Mouse (Mus musculus) hindbrain, embryonic 13.5 days (tissue): ENCODE measurements around the gene Plxna2. TPM values are rescaled to one million over a fixed set of nuclear protein-coding genes. Genes with fewer than 3 reads are reported as not detected.

Source experiments
- ATAC-seq: fragments of 200-750 bp; cut with Nextera tagmentation; 2 replicates; pipeline ENCODE4 v1.8.0; 2017; ENCODE audit warnings: moderate TSS enrichment; ENCODE audit not compliant: low FRiP score
- H3K27ac ChIP-seq: fragments of 300-500 bp; sonication (generic); 2 replicates; pipeline ENCODE4 v1.5.1; 2015; ENCODE audit warnings: inconsistent platforms, mild to moderate bottlenecking, moderate library complexity
- H3K27me3 ChIP-seq: fragments of 300-500 bp; sonication (generic); 2 replicates; pipeline ENCODE4 v1.6.1; 2015; ENCODE audit warnings: mild to moderate bottlenecking, inconsistent platforms
- H3K36me3 ChIP-seq: fragments of 300-500 bp; sonication (generic); 2 replicates; pipeline ENCODE4 v1.6.1; 2015; ENCODE audit warnings: mild to moderate bottlenecking, inconsistent platforms
- H3K4me1 ChIP-seq: fragments of 300-500 bp; sonication (generic); replicated peaks from 2 replicates; pipeline ENCODE4 v1.6.1; 2015; ENCODE audit warnings: inconsistent platforms
- H3K4me2 ChIP-seq: fragments of 300-500 bp; sonication (generic); 2 replicates; pipeline ENCODE4 v1.6.1; 2015; ENCODE audit warnings: inconsistent platforms, mild to moderate bottlenecking, moderate library complexity
- H3K4me3 ChIP-seq: fragments of 300-500 bp; sonication (generic); 2 replicates; pipeline ENCODE4 v1.5.1; 2015; ENCODE audit warnings: mild to moderate bottlenecking, inconsistent platforms
- H3K9ac ChIP-seq: fragments of 300-500 bp; sonication (generic); 2 replicates; pipeline ENCODE4 v1.6.1; 2015; ENCODE audit warnings: mild to moderate bottlenecking, inconsistent platforms
- H3K9me3 ChIP-seq: fragments of 300-500 bp; sonication (generic); 2 replicates; pipeline ENCODE4 v1.6.1; 2016; ENCODE audit warnings: inconsistent platforms
- WGBS: fragments of 180-500 bp; shearing (Covaris S2); methylation state at CpG from one replicate; pipeline ENCODE4 v1.1.7; 2015; 5-methylcytosine and 5-hydroxymethylcytosine counted together
- polyA plus RNA-seq: library from polyadenylated mRNA; unstranded; fragments of >200 nt; fragmentation: Nextera tagmentation; extraction: Ambion mirVana; gene quantifications from 2 replicates; pipeline ENCODE4 v1.2.1, GENCODE M21; 2015

The Plxna2 gene
- 36.1 and 36.5 TPM in 2 replicates for polyA plus RNA-seq

- Histone ChIP-seq H3K4me2 (peak within 1 kb of the TSS; percentile 63), H3K9ac (peak within 1 kb of the TSS; percentile 97; the same call in 1 of the 2 replicates), H3K4me1 (peaks cover 42% of the 10 kb centered on the region), H3K27me3 (no peaks in the 10 kb centered on the region), H3K27ac (peak within 1 kb of the TSS; percentile 97), H3K36me3 (no peaks in the 10 kb centered on the region), H3K4me3 (peak within 1 kb of the TSS; percentile 96), H3K9me3 (no peaks in the 10 kb centered on the region)
- 91% methylated on average over 2 of the region's 2 CpGs for WGBS
- no peak for ATAC-seq
These were observed at the start of gene Plxna2 for GRCm38 (mm10) chr1:194617918-194618317. Plxna2 (plus strand) TSS chr1:194618218.

GRCm38 (mm10) chr1:194573870-194574269, 44.1 kb upstream of the Plxna2 start:
- ATAC-seq, result no peak

GRCm38 (mm10) chr1:194578270-194578669, 39.7 kb upstream of the Plxna2 start:
- 81% methylated on average over 3 of the region's 3 CpGs for WGBS
- Histone ChIP-seq H3K9me3 (no peaks in the 10 kb centered on the region), H3K4me3 (no peak overlapping the region), H3K4me1 (0 out of 2 replicates have a peak, but pooled peaks cover 2% of the 10 kb centered on the region), H3K27ac (no peak overlapping the region), H3K4me2 (no peak overlapping the region), H3K9ac (no peak overlapping the region), H3K36me3 (no peaks in the 10 kb centered on the region), H3K27me3 (no peaks in the 10 kb centered on the region)
- no peak for ATAC-seq

More at GRCm38 (mm10) chr1:194573870-194574269, 44.1 kb upstream of the Plxna2 start:
- H3K36me3 ChIP-seq, result no peaks in the 10 kb centered on the region
- H3K4me1 ChIP-seq, result no peaks in the 10 kb centered on the region
- H3K27ac ChIP-seq, result no peak overlapping the region
- H3K4me3 ChIP-seq, result no peak overlapping the region
- H3K9ac ChIP-seq, result no peak overlapping the region
- no peak overlapping the region for H3K4me2 ChIP-seq
- no peaks in the 10 kb centered on the region for H3K27me3 ChIP-seq
- 76% methylated on average over 3 of the region's 3 CpGs for WGBS
- H3K9me3 ChIP-seq, result no peaks in the 10 kb centered on the region

GRCm38 (mm10) chr1:194580539-194580938, 37.5 kb upstream of the Plxna2 start:
- Histone ChIP-seq H3K36me3 (no peaks in the 10 kb centered on the region), H3K9ac (no peak overlapping the region), H3K27me3 (no peaks in the 10 kb centered on the region), H3K4me1 (0 out of 2 replicates have a peak, but pooled peaks cover 2% of the 10 kb centered on the region), H3K27ac (no peak overlapping the region), H3K4me3 (no peak overlapping the region), H3K4me2 (no peak overlapping the region), H3K9me3 (no peaks in the 10 kb centered on the region)
- ATAC-seq, result no peak

GRCm38 (mm10) chr1:194586670-194587069, 31.3 kb upstream of the Plxna2 start:
- ATAC-seq, result no peak
- H3K4me1 ChIP-seq, result peaks cover 26% of the 10 kb centered on the region
- no peak overlapping the region for H3K9ac ChIP-seq
- H3K27ac ChIP-seq, result no peak overlapping the region
- no peaks in the 10 kb centered on the region for H3K27me3 ChIP-seq
- no peaks in the 10 kb centered on the region for H3K36me3 ChIP-seq
- H3K4me2 ChIP-seq, result no peak overlapping the region
- 63% methylated on average over 1 of the region's 1 CpGs for WGBS
- H3K9me3 ChIP-seq, result no peaks in the 10 kb centered on the region
- no peak overlapping the region for H3K4me3 ChIP-seq

GRCm38 (mm10) chr1:194587532-194587931, 30.5 kb upstream of the Plxna2 start:
- H3K9me3 ChIP-seq, result no peaks in the 10 kb centered on the region
- no peak overlapping the region for H3K4me2 ChIP-seq
- peaks cover 26% of the 10 kb centered on the region for H3K4me1 ChIP-seq
- H3K27ac ChIP-seq, result 0 out of 2 replicates have a peak overlapping the region, but pooled peaks have one; percentile 0
- peak; percentile 67; the same call in 1 of the 2 replicates for ATAC-seq
- H3K9ac ChIP-seq, result no peak overlapping the region
- no peak overlapping the region for H3K4me3 ChIP-seq
- no peaks in the 10 kb centered on the region for H3K27me3 ChIP-seq
- H3K36me3 ChIP-seq, result no peaks in the 10 kb centered on the region

- WGBS, result 16% methylated on average over 1 of the region's 1 CpGs
- peak; percentile 49; the same call in 1 of the 2 replicates for ATAC-seq
These were observed 29.9 kb upstream of the Plxna2 start for GRCm38 (mm10) chr1:194587956-194588668.

GRCm38 (mm10) chr1:194588711-194589451, 29.1 kb upstream of the Plxna2 start:
- Histone ChIP-seq H3K4me3 (no peak overlapping the region), H3K36me3 (no peaks in the 10 kb centered on the region), H3K4me2 (no peak overlapping the region), H3K9me3 (no peaks in the 10 kb centered on the region), H3K27me3 (no peaks in the 10 kb centered on the region), H3K4me1 (peaks cover 26% of the 10 kb centered on the region), H3K9ac (no peak overlapping the region), H3K27ac (0 out of 2 replicates have a peak overlapping the region, but pooled peaks have one; percentile 41)
- WGBS, result 38% methylated on average over 1 of the region's 1 CpGs
- ATAC-seq, result peak; percentile 50

More at GRCm38 (mm10) chr1:194587956-194588668, 29.9 kb upstream of the Plxna2 start:
- peaks cover 26% of the 10 kb centered on the region for H3K4me1 ChIP-seq
- H3K9me3 ChIP-seq, result no peaks in the 10 kb centered on the region
- H3K4me3 ChIP-seq, result no peak overlapping the region
- no peak overlapping the region for H3K4me2 ChIP-seq
- peak overlapping the region; percentile 44; the same call in 1 of the 2 replicates for H3K27ac ChIP-seq
- H3K27me3 ChIP-seq, result no peaks in the 10 kb centered on the region
- H3K9ac ChIP-seq, result no peak overlapping the region
- no peaks in the 10 kb centered on the region for H3K36me3 ChIP-seq

GRCm38 (mm10) chr1:194593155-194593554, 24.9 kb upstream of the Plxna2 start:
- Histone ChIP-seq H3K27me3 (no peaks in the 10 kb centered on the region), H3K4me2 (no peak overlapping the region), H3K27ac (no peak overlapping the region), H3K36me3 (no peaks in the 10 kb centered on the region), H3K4me3 (no peak overlapping the region), H3K4me1 (peaks cover 16% of the 10 kb centered on the region), H3K9me3 (no peaks in the 10 kb centered on the region), H3K9ac (no peak overlapping the region)
- ATAC-seq, result no peak
- WGBS, result 84% methylated on average over 5 of the region's 5 CpGs

GRCm38 (mm10) chr1:194607406-194608261, 10.4 kb upstream of the Plxna2 start:
- Histone ChIP-seq H3K27ac (no peak overlapping the region), H3K4me3 (no peak overlapping the region), H3K9me3 (no peaks in the 10 kb centered on the region), H3K36me3 (no peaks in the 10 kb centered on the region), H3K4me2 (no peak overlapping the region), H3K4me1 (0 out of 2 replicates have a peak, but pooled peaks cover 2% of the 10 kb centered on the region), H3K27me3 (0 out of 2 replicates have a peak, but pooled peaks cover 3% of the 10 kb centered on the region), H3K9ac (no peak overlapping the region)
- WGBS, result 60% methylated on average over 5 of the region's 5 CpGs
- ATAC-seq, result no peak

GRCm38 (mm10) chr1:194610516-194610915, 7.5 kb upstream of the Plxna2 start:
- H3K4me1 ChIP-seq, result peaks cover 13% of the 10 kb centered on the region
- H3K36me3 ChIP-seq, result no peaks in the 10 kb centered on the region
- no peak overlapping the region for H3K4me3 ChIP-seq
- no peak for ATAC-seq
- H3K27me3 ChIP-seq, result 0 out of 2 replicates have a peak, but pooled peaks cover 3% of the 10 kb centered on the region
- no peaks in the 10 kb centered on the region for H3K9me3 ChIP-seq
- H3K9ac ChIP-seq, result no peak overlapping the region
- no peak overlapping the region for H3K4me2 ChIP-seq
- 21% methylated on average over 2 of the region's 2 CpGs for WGBS
- H3K27ac ChIP-seq, result no peak overlapping the region

GRCm38 (mm10) chr1:194612628-194613027, 5.4 kb upstream of the Plxna2 start:
- H3K4me3 ChIP-seq, result no peak overlapping the region
- H3K9me3 ChIP-seq, result no peaks in the 10 kb centered on the region
- no peak overlapping the region for H3K9ac ChIP-seq
- H3K4me2 ChIP-seq, result no peak overlapping the region
- ATAC-seq, result no peak
- no peaks in the 10 kb centered on the region for H3K36me3 ChIP-seq
- H3K27me3 ChIP-seq, result 0 out of 2 replicates have a peak, but pooled peaks cover 3% of the 10 kb centered on the region
- no peak overlapping the region for H3K27ac ChIP-seq
- 86% methylated on average over 1 of the region's 1 CpGs for WGBS
- peaks cover 13% of the 10 kb centered on the region for H3K4me1 ChIP-seq
